Mouse (Mus musculus): Measurements from ENCODE around the gene Slc35f1. TPM values are rescaled to one million over a fixed set of nuclear protein-coding genes. Genes with fewer than 3 reads are reported as not detected.

Slc35f1 gene
- total and polyA plus RNA-seq, 3 experiments = 0.07 to 0.11 TPM; not detected in 1

- in situ Hi-C loops (cut with MboI; ENCODE audit: low pct_ligation_motif_present, low pct_unique_long_range_greater_than_20kb, low sequenced_read_pairs) = no loop called here
These were observed 107.1 kb downstream of the Slc35f1 start for GRCm38 (mm10) chr10:52797454-52797853.

GRCm38 (mm10) chr10:52807808-52808207 lies 117.5 kb downstream of the Slc35f1 start:
- Histone ChIP-seq H3K9ac (ENCODE audit: insufficient read depth, low read depth) (no peak overlapping the region), H3K79me2 (replicated peaks; ENCODE audit: control insufficient read depth, extremely low read depth, insufficient read depth, poor library complexity, severe bottlenecking) (no peaks in the 10 kb centered on the region), H3K27ac (ENCODE audit: insufficient read depth, low read depth) (no peak overlapping the region), H3K9me3 (replicated peaks; ENCODE audit: low read length) (no peaks in the 10 kb centered on the region), H3K36me3 (replicated peaks in 1 of 2; ENCODE audit: control insufficient read depth in 1 of 2, insufficient read depth in 1 of 2, low read length in 1 of 2) (no peaks in the 10 kb centered on the region), H3K4me1 (ENCODE audit: control insufficient read depth in 1 of 2, insufficient read depth in 2 of 2) (no peaks in the 10 kb centered on the region), H3K4me3 (replicated peaks in 1 of 3; ENCODE audit: low read depth in 2 of 3, low read length in 2 of 3, poor library complexity in 1 of 3) (no peak overlapping the region), H3K4me2 (ENCODE audit: insufficient read depth, low read depth, poor library complexity, severe bottlenecking) (no peak overlapping the region), H3K27me3 (replicated peaks) (no peaks in the 10 kb centered on the region)
- in situ Hi-C loops (cut with MboI; ENCODE audit: low pct_ligation_motif_present, low pct_unique_long_range_greater_than_20kb, low sequenced_read_pairs) = no loop called here
- DNase-seq (ENCODE audit: extremely low read depth) = no peak
- dilution Hi-C loops (cut with MboI; ENCODE audit: extremely low pct_ligation_motif_present, extremely low pct_unique_long_range_greater_than_20kb, low sequenced_read_pairs) = no loop called here
- TF ChIP-seq PAX5 (IDR thresholded peaks at IDR 0.05; ENCODE audit: low read length) = no peak
- TF ChIP-seq ZKSCAN1 (IDR thresholded peaks at IDR 0.05; ENCODE audit: borderline replicate concordance, low read depth, low read length) = no peak
- no peak for TF ChIP-seq JUND (conservative IDR thresholded peaks at IDR 0.05; ENCODE audit: low read depth, low read length)
- no peak for TF ChIP-seq JUN (IDR thresholded peaks at IDR 0.05; ENCODE audit: insufficient read depth, low read depth, low read length)
- TF ChIP-seq RCOR1 (conservative IDR thresholded peaks at IDR 0.05; ENCODE audit: low read depth, low read length) = no peak
- TF ChIP-seq POLR2A (IDR thresholded peaks at IDR 0.05; ENCODE audit: low read depth, low read length) = no peak
- no peak for TF ChIP-seq CHD1 (IDR thresholded peaks at IDR 0.05; ENCODE audit: low read depth, low read length)
- no peak for TF ChIP-seq MAFK (IDR thresholded peaks at IDR 0.05; ENCODE audit: insufficient replicate concordance, low read length)
- TF ChIP-seq MAZ (IDR thresholded peaks at IDR 0.05; ENCODE audit: low read depth, low read length) = no peak
- no peak for TF ChIP-seq NRF1 (IDR thresholded peaks at IDR 0.05; ENCODE audit: low read depth, low read length)

More at GRCm38 (mm10) chr10:52797454-52797853, 107.1 kb downstream of the Slc35f1 start:
- Histone ChIP-seq H3K9ac (ENCODE audit: insufficient read depth, low read depth) (no peak overlapping the region), H3K27ac (ENCODE audit: insufficient read depth, low read depth) (no peak overlapping the region), H3K9me3 (replicated peaks; ENCODE audit: low read length) (no peaks in the 10 kb centered on the region), H3K79me2 (replicated peaks; ENCODE audit: control insufficient read depth, extremely low read depth, insufficient read depth, poor library complexity, severe bottlenecking) (no peaks in the 10 kb centered on the region), H3K4me3 (replicated peaks in 1 of 3; ENCODE audit: low read depth in 2 of 3, low read length in 2 of 3, poor library complexity in 1 of 3) (no peak overlapping the region), H3K27me3 (replicated peaks) (no peaks in the 10 kb centered on the region), H3K4me1 (ENCODE audit: control insufficient read depth in 1 of 2, insufficient read depth in 2 of 2) (no peaks in the 10 kb centered on the region), H3K4me2 (ENCODE audit: insufficient read depth, low read depth, poor library complexity, severe bottlenecking) (no peak overlapping the region), H3K36me3 (replicated peaks in 1 of 2; ENCODE audit: control insufficient read depth in 1 of 2, insufficient read depth in 1 of 2, low read length in 1 of 2) (no peaks in the 10 kb centered on the region)
- TF ChIP-seq USF2 (conservative IDR thresholded peaks at IDR 0.05; ENCODE audit: low read depth, low read length) = no peak
- TF ChIP-seq ELF1 (IDR thresholded peaks at IDR 0.05; ENCODE audit: low read depth, low read length) = no peak
- TF ChIP-seq POLR2AphosphoS2 (IDR thresholded peaks at IDR 0.05; ENCODE audit: low read depth, low read length) = no peak
- no peak for TF ChIP-seq JUN (IDR thresholded peaks at IDR 0.05; ENCODE audit: insufficient read depth, low read depth, low read length)
- TF ChIP-seq MAZ (IDR thresholded peaks at IDR 0.05; ENCODE audit: low read depth, low read length) = no peak
- no peak for TF ChIP-seq TBP (conservative IDR thresholded peaks at IDR 0.05; ENCODE audit: low read depth, low read length)
- TF ChIP-seq SIN3A (IDR thresholded peaks at IDR 0.05; ENCODE audit: low read length) = no peak
- no peak for TF ChIP-seq MEF2A (IDR thresholded peaks at IDR 0.05; ENCODE audit: borderline replicate concordance, low read depth, low read length)
- no peak for TF ChIP-seq MAX (IDR thresholded peaks at IDR 0.05; ENCODE audit: low read length)
- no peak for TF ChIP-seq MYC (IDR thresholded peaks at IDR 0.05; ENCODE audit: low read depth, low read length)
- TF ChIP-seq KAT2A (IDR thresholded peaks at IDR 0.05; ENCODE audit: insufficient replicate concordance, low read length) = no peak
- TF ChIP-seq POLR2A (IDR thresholded peaks at IDR 0.05; ENCODE audit: low read depth, low read length) = no peak
- TF ChIP-seq RCOR1 (conservative IDR thresholded peaks at IDR 0.05; ENCODE audit: low read depth, low read length) = no peak
- TF ChIP-seq IRF4 (IDR thresholded peaks at IDR 0.05; ENCODE audit: low read depth, low read length) = no peak
- TF ChIP-seq JUND (conservative IDR thresholded peaks at IDR 0.05; ENCODE audit: low read depth, low read length) = no peak
- TF ChIP-seq BHLHE40 (IDR thresholded peaks at IDR 0.05; ENCODE audit: low read depth, low read length) = no peak
- no peak for TF ChIP-seq ZC3H11A (IDR thresholded peaks at IDR 0.05; ENCODE audit: low read depth, low read length)
- no peak for TF ChIP-seq SMC3 (IDR thresholded peaks at IDR 0.05; ENCODE audit: low read depth, low read length)
- no peak for TF ChIP-seq TCF12 (IDR thresholded peaks at IDR 0.05; ENCODE audit: low read depth, low read length)
- dilution Hi-C loops (cut with MboI; ENCODE audit: extremely low pct_ligation_motif_present, extremely low pct_unique_long_range_greater_than_20kb, low sequenced_read_pairs) = no loop called here
- no peak for DNase-seq (ENCODE audit: extremely low read depth)

Measured in CH12.LX (cell line).